Mouse (Mus musculus): ENCODE results near the gene Kcnk1.

- TF ChIP-seq CTCF (IDR thresholded peaks at IDR 0.05; ENCODE audit: low read depth) = no peak
- no peak for TF ChIP-seq EP300 (IDR thresholded peaks at IDR 0.05; ENCODE audit: low read depth)
Measured at GRCm38 (mm10) chr8:125948696-125949308, 46.2 kb upstream of the Kcnk1 start.

All from liver, embryonic 14.5 days (tissue).